Mouse (Mus musculus) thymus, adult 2 months (tissue): ENCODE results near the gene Ust.

ENCODE experiments used
- CTCF ChIP-seq: fragments of 200-500 bp; IDR thresholded peaks from 2 replicates; pipeline ENCODE4 v1.5.1; 2012; ENCODE audit warnings: mild to moderate bottlenecking, control low read depth, low read length, moderate library complexity, borderline replicate concordance; ENCODE audit not compliant: control insufficient read depth, poor library complexity, insufficient read depth; ENCODE audit errors: extremely low read depth
- POLR2A ChIP-seq: fragments of 200-500 bp; IDR thresholded peaks from 2 replicates; pipeline ENCODE4 v1.6.1; 2012; ENCODE audit warnings: mild to moderate bottlenecking, low read length, control low read depth, moderate library complexity; ENCODE audit not compliant: control insufficient read depth, poor library complexity, insufficient read depth; ENCODE audit errors: extremely low read depth

DNA sequence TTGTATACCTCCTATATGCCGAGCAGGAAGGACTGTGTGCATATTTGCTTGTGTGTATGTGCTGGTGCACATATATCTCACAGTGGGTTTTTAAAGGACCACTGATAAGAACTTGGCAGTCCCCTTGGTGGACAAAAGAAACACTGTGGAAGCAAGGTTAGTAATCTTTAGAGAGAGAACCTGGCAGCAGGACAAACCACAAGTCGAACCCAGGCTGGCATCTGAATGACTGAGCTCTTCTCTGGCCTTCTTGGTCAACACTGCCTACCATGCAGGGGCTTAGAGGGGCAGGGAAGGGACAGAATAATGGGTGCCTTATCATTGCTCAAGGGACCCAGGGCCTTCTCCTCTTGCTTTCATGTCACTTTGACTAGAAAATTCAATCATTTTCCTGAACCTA, 294.0 kb downstream of the Ust start:
- TF ChIP-seq POLR2A (no peak), CTCF (no peak)
